Mouse (Mus musculus) T-helper 2 cell (primary cell): ENCODE results near the gene Ribc1.

ENCODE experiments used
- in situ Hi-C: fragments of 300-600 bp; cut with MboI, MseI; formaldehyde crosslinking; loops from one replicate; pipeline ENCODE4 v1.15.1; 2025; ENCODE audit warnings: high pct_unique_total_duplicates

Ribc1 gene

GRCm38 (mm10) chrX:152016151-152017145, at the start of gene Ribc1, which contains the start of gene Smc1a:
Gene Ribc1, minus strand, starts transcription at chrX:152016295.
Gene Smc1a, plus strand, starts transcription at chrX:152016428.
- in situ Hi-C loops = no loop called here

DNA sequence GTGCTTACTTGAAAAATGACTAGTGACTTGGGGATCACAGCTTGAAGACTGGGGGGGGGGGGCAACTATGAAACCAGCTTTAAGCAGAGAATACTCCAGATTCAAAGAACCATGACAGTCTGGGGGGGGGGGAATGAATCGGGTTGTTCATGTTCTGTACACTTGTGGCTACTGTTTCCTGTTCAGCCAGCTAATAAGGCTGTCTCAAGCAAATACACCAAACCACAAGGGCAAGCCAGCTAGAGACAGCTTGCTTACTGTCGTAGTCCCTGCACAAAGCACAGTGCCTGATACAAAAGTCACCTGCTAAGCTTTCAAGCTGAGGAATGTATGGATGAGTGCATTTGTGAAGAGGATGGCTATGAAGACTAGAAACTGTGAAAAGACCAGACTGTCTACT, 49.6 kb upstream of the Ribc1 start:
- in situ Hi-C loops = loop anchor here (5.0 kb wide), 1 partner anchor 87 kb away; no protein-coding TSS in a partner anchor

DNA sequence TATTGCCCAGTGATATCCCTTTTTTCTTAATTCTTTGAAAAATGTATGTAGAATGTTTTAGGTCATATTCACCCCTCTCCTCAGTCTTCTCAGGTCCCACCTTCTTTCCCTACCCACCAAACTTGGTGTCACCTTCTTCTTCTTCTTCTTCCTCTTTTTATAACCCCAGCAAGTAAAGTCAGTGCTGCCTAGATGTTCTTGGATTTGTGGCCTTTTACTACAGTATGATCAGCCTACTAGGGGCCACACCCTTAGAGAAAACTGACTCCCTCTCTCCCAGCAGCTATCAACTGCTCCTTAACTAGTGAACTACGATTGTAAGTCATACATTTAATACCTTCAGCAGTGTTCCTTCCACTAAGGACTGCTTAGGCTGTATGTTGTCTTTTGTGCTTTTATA, 38.0 kb upstream of the Ribc1 start:
- in situ Hi-C loops = no loop called here

DNA sequence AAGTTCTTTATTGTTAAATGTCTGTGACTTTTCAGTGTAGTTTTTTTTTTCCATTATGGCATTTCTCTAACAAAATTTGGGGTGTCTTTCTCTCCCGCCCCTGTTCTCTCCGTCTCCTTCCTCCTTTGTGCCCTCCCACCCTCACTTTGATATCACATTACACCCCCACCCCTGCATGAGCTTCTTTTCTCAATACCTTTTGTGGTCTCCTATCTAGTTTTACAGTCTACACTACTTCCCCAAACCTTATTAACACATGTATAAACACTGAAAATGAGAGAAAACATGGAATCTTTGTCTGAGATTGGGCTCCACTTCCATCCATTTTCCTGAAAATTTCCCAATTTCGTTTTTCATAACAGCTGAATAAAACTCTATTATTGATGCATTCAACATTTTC, 36.5 kb upstream of the Ribc1 start:
- in situ Hi-C loops = no loop called here

DNA sequence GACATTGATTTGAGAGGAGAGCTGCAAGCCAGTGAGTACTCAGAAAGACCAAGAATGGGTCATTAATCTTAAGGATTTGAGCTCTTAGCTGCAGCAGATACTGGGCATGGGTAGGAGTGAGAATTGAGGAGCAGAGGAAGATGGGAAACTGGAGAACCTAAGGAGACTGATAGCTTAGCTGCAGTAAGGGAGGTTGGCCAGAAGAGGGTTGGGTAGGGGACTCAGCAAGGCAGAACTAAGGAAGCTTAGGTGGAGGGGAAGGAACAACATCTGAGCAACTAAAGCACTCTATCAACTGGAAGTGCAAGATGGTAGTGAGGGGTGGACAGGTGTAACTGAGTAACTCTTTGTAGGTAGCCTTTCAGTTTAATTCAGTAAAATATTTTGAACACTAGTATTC, 31.1 kb upstream of the Ribc1 start:
- in situ Hi-C loops = no loop called here

DNA sequence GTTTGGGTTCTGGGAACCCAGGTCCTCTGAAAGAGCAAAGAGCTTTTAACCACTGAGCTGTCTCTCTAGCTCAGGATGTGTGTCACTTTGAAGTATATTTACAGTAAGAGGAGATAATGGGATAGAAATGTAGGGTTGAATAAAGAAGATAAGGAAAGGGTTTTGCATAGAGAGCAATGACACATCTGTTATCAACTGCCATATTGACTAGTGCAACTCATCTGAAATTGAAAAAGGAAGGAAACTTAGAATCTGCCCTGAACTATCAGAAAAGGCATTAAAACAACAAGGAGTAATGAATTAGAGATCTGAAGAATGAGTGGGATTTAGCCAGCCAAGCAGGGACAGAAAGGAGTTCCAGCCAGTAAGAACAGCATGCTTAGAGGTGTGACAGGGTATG, 23.8 kb upstream of the Ribc1 start:
- in situ Hi-C loops = loop anchor here (10.0 kb wide), 1 partner anchor 125 kb away; no protein-coding TSS in a partner anchor

DNA sequence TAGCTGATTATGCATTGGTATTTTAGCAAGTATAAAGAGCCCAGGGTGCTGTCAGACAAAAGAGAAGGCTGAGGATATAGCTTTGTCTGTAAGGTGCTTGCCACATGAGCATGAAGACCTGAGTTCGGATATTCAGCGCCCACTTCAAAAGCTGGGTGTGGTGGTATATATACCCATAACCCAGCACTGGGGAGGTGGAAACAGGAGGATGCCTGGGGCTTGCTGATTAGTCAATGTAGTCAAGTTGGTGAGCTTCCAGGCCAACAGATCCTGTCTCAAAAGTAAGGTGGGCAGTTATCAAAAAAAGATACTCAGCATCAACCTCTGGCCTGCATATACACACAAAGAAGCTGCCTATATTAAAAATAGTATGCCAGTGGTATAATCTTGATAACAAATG, 3.2 kb upstream of the Ribc1 start:
- in situ Hi-C loops = no loop called here

- in situ Hi-C loops = no loop called here
Measured at GRCm38 (mm10) chrX:152017186-152017585, 1.1 kb upstream of the Ribc1 start.

- in situ Hi-C loops = no loop called here
Measured at GRCm38 (mm10) chrX:152015752-152016150, 344 bp downstream of the Ribc1 start.

DNA sequence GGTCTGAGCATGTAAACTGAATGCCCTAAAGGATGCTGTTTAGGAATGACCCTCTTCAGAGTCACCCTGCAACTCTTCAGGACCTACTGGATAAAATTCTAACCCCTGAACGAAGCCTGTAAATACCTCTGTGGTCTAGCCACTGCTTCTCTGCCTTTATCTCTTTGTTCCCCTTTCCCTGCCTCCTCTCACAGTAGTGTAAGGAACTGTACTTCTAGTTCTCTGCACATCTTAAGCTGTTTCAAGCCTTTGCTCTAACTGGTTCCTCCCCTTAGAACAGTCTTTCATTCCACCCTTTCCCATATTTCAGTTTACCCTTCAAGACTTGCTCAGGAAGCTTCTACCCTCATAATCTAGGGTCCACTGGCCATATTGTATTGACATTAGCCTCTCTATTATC, 8.2 kb downstream of the Ribc1 start:
- in situ Hi-C loops = loop anchor here (10.0 kb wide), 1 partner anchor 63 kb away; no protein-coding TSS in a partner anchor

- in situ Hi-C loops = loop anchor here (10.0 kb wide), 1 partner anchor 58 kb away; no protein-coding TSS in a partner anchor
Measured at GRCm38 (mm10) chrX:152002865-152003264, 13.2 kb downstream of the Ribc1 start.

- in situ Hi-C loops = loop anchor here (10.0 kb wide), 1 partner anchor 57 kb away; no protein-coding TSS in a partner anchor
Measured at GRCm38 (mm10) chrX:152001737-152002710, 14.1 kb downstream of the Ribc1 start, which contains the start of gene Hsd17b10. Gene Hsd17b10, plus strand, starts transcription at chrX:152001845.

DNA sequence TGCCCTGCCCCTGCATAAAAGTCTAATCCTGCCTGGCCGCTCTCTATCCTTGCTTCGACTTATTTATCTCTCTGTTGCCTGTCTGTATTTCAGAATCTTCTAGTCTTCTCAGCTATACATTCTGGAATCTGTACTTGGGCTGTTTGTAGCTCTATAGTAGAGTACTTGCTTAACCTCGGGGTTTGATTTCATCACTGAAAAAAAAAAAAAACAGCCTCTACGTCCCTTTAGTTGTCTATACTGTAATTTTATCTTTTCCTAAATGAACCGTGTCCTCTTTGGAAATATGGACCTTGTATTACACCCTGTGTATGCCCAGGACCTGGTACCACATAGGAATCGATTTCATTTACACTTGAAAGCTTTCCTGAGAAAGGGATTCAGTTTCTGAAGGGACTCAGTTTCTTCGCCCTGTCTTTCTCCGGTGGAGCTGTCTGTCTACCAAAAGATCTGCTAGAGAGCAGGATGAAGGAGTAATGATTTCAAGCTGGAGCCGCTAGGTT, 14.9 kb downstream of the Ribc1 start:
- in situ Hi-C loops = loop anchor here (10.0 kb wide), 1 partner anchor 56 kb away; no protein-coding TSS in a partner anchor

GRCm38 (mm10) chrX:151999006-151999710, 16.9 kb downstream of the Ribc1 start:
- in situ Hi-C loops = no loop called here
